Comparison of ENCODE assay signal across 10 mouse cellular contexts in genomic region chr14:35110928-35111327, GRCm38 (mm10).
DNase-seq lines count a peak whose midpoint lies in the region; ATAC-seq and TF ChIP-seq lines count a peak whose summit lies in the region.
"Had no signal": no experiment of that assay in that cellular context is flagged by ENCODE, and none has a peak within 500 bp of the region (broad histone marks: within the 10 kb centered on the region; RNA-seq: fewer than 3 reads in every experiment).

No protein-coding gene starts in this region.

- peak; percentile 49 for DNase-seq in kidney, adult 2 months
- DNase-seq in A20 (ENCODE audit: low read depth, low spot score): peak; percentile 21
- peak; percentile 13 for DNase-seq in Muller cell, postnatal 12 days (ENCODE audit: inconsistent ontology term)
- peak; percentile 41 for DNase-seq in heart, postnatal 4 days
- DNase-seq in thymus, postnatal 10 days (ENCODE audit: low spot score in 2 of 2): no peak
- DNase-seq in right cerebral cortex, postnatal 36 days (ENCODE audit: low spot score in 2 of 2): no peak

- TF ChIP-seq CTCF in kidney, adult 2 months (conservative IDR thresholded peaks at IDR 0.05; ENCODE audit: insufficient read depth, insufficient read length, low read depth, low read length): peak; percentile 54

- no peak overlapping the region for H3K27ac ChIP-seq in kidney, adult 2 months (ENCODE audit: insufficient read depth, low read depth, low read length)
- no peak overlapping the region for H3K27ac ChIP-seq in kidney, embryonic 16.5 days (ENCODE audit: low read length)
- H3K27ac ChIP-seq: hindbrain, embryonic 15.5 days; macrophage; stomach, embryonic 15.5 days had no signal

- H3K9me3 ChIP-seq in kidney, embryonic 16.5 days (ENCODE audit: low read length): no peaks in the 10 kb centered on the region
- H3K9me3 ChIP-seq: hindbrain, embryonic 15.5 days; stomach, embryonic 15.5 days had no signal

- H3K36me3 ChIP-seq in kidney, adult 2 months (ENCODE audit: control insufficient read depth, insufficient read depth, low read length): no peaks in the 10 kb centered on the region
- no peaks in the 10 kb centered on the region for H3K36me3 ChIP-seq in kidney, embryonic 16.5 days (ENCODE audit: insufficient read depth, low read length)
- H3K36me3 ChIP-seq: hindbrain, embryonic 15.5 days; stomach, embryonic 15.5 days had no signal

- H3K4me2 ChIP-seq in kidney, embryonic 16.5 days (replicated peaks; ENCODE audit: low read depth, low read length): no peak overlapping the region
- H3K4me2 ChIP-seq: hindbrain, embryonic 15.5 days; stomach, embryonic 15.5 days had no signal

- no peaks in the 10 kb centered on the region for H3K27me3 ChIP-seq in kidney, adult 2 months (replicated peaks; ENCODE audit: control insufficient read depth, insufficient read depth, low read length)
- no peaks in the 10 kb centered on the region for H3K27me3 ChIP-seq in kidney, embryonic 16.5 days (ENCODE audit: insufficient read depth, low read length)
- H3K27me3 ChIP-seq: hindbrain, embryonic 15.5 days; stomach, embryonic 15.5 days had no signal

- no peak overlapping the region for H3K4me3 ChIP-seq in kidney, adult 2 months (ENCODE audit: insufficient read depth, low read depth, low read length)
- H3K4me3 ChIP-seq in kidney, embryonic 16.5 days (ENCODE audit: low read length): no peak overlapping the region
- H3K4me3 ChIP-seq: hindbrain, embryonic 15.5 days; stomach, embryonic 15.5 days had no signal

- H3K4me1 ChIP-seq in kidney, adult 2 months (ENCODE audit: control insufficient read depth, insufficient read depth, low read length): no peaks in the 10 kb centered on the region
- H3K4me1 ChIP-seq in kidney, embryonic 16.5 days (ENCODE audit: insufficient read depth, low read length): no peaks in the 10 kb centered on the region
- H3K4me1 ChIP-seq: stomach, embryonic 15.5 days had no signal

- WGBS in kidney, adult 2 months: 90% methylated on average over 1 of the region's 1 CpGs
- 73% methylated on average over 1 of the region's 1 CpGs for WGBS in kidney, embryonic 16.5 days

- no peak overlapping the region for H3K9ac ChIP-seq in kidney, embryonic 16.5 days (replicated peaks; ENCODE audit: low read length)
- H3K9ac ChIP-seq: hindbrain, embryonic 15.5 days; stomach, embryonic 15.5 days had no signal

- no peak for ATAC-seq in kidney, embryonic 16.5 days (ENCODE audit: low FRiP score, low TSS enrichment)

- TF ChIP-seq POLR2A in kidney, adult 2 months (IDR thresholded peaks at IDR 0.05; ENCODE audit: low read depth, low read length): no peak

Comparison
In these comparisons a context has a peak if more than half of its experiments do, and no peak if none do; other contexts are left out.
1. DNase-seq: peak in kidney, adult 2 months (single experiment), A20 (single experiment), Muller cell, postnatal 12 days (single experiment) and heart, postnatal 4 days (single experiment); none in thymus, postnatal 10 days (0 of 2) and right cerebral cortex, postnatal 36 days (0 of 2).